Mouse (Mus musculus): ENCODE data around the gene Selenom. TPM values are rescaled to one million over a fixed set of nuclear protein-coding genes. Genes with fewer than 3 reads are reported as not detected.

The Selenom gene
- polyA plus RNA-seq, 1 experiment from 2014 or later, result 12.5 TPM

- no peak overlapping the region for H3K4me3 ChIP-seq (replicated peaks)
- DNase-seq, result no peak
- no peak for ATAC-seq (ENCODE audit: low read depth)
- H3K27ac ChIP-seq, result no peak overlapping the region
- H3K4me1 ChIP-seq (replicated peaks), result no peaks in the 10 kb centered on the region
- no peak overlapping the region for H3K4me2 ChIP-seq
- H3K36me3 ChIP-seq, result peaks cover 59% of the 10 kb centered on the region
- 0 out of 2 replicates have a peak, but pooled peaks cover 4% of the 10 kb centered on the region for H3K27me3 ChIP-seq
- H3K9ac ChIP-seq, result no peak overlapping the region
- no peaks in the 10 kb centered on the region for H3K9me3 ChIP-seq (replicated peaks)
- WGBS (ENCODE audit: insufficient replicate concordance), result 87% methylated on average over 7 of the region's 7 CpGs
Measured at GRCm38 (mm10) chr11:3523840-3524582, 9.5 kb downstream of the Selenom start.

GRCm38 (mm10) chr11:3525560-3525959, 11.1 kb downstream of the Selenom start:
- Histone ChIP-seq H3K36me3 (peaks cover 67% of the 10 kb centered on the region), H3K4me1 (replicated peaks) (no peaks in the 10 kb centered on the region), H3K27me3 (no peaks in the 10 kb centered on the region), H3K9me3 (replicated peaks) (no peaks in the 10 kb centered on the region), H3K4me2 (no peak overlapping the region), H3K4me3 (replicated peaks) (no peak overlapping the region), H3K9ac (no peak overlapping the region), H3K27ac (no peak overlapping the region)
- ATAC-seq (ENCODE audit: low read depth) (no peak), DNase-seq (no peak)
- 61% methylated on average over 4 of the region's 4 CpGs for WGBS (ENCODE audit: insufficient replicate concordance)

GRCm38 (mm10) chr11:3526207-3526606, 11.7 kb downstream of the Selenom start:
- 79% methylated on average over 9 of the region's 9 CpGs for WGBS (ENCODE audit: insufficient replicate concordance)
- Histone ChIP-seq H3K4me1 (replicated peaks) (no peaks in the 10 kb centered on the region), H3K4me3 (replicated peaks) (no peak overlapping the region), H3K27ac (no peak overlapping the region), H3K27me3 (no peaks in the 10 kb centered on the region), H3K4me2 (no peak overlapping the region), H3K36me3 (peaks cover 69% of the 10 kb centered on the region), H3K9me3 (replicated peaks) (no peaks in the 10 kb centered on the region), H3K9ac (no peak overlapping the region)
- no peak for DNase-seq
- ATAC-seq (ENCODE audit: low read depth), result no peak; the same call in 1 of the 2 replicates

GRCm38 (mm10) chr11:3526979-3527738, 12.7 kb downstream of the Selenom start:
- Histone ChIP-seq H3K4me2 (no peak overlapping the region), H3K27ac (no peak overlapping the region), H3K36me3 (peaks cover 73% of the 10 kb centered on the region), H3K9ac (no peak overlapping the region), H3K27me3 (no peaks in the 10 kb centered on the region), H3K4me1 (replicated peaks) (no peaks in the 10 kb centered on the region), H3K4me3 (replicated peaks) (no peak overlapping the region), H3K9me3 (replicated peaks) (no peaks in the 10 kb centered on the region)
- no peak for ATAC-seq (ENCODE audit: low read depth)
- WGBS (ENCODE audit: insufficient replicate concordance), result 83% methylated on average over 24 of the region's 24 CpGs
- no peak for DNase-seq

- H3K27me3 ChIP-seq, result no peaks in the 10 kb centered on the region
- H3K4me2 ChIP-seq, result no peak overlapping the region
- ATAC-seq (ENCODE audit: low read depth) (no peak), DNase-seq (no peak)
- no peak overlapping the region for H3K4me3 ChIP-seq (replicated peaks)
- no peak overlapping the region for H3K9ac ChIP-seq
- H3K4me1 ChIP-seq (replicated peaks), result no peaks in the 10 kb centered on the region
- H3K36me3 ChIP-seq, result peaks cover 73% of the 10 kb centered on the region
- H3K9me3 ChIP-seq (replicated peaks), result no peaks in the 10 kb centered on the region
- WGBS (ENCODE audit: insufficient replicate concordance), result 76% methylated on average over 8 of the region's 8 CpGs
- H3K27ac ChIP-seq, result no peak overlapping the region
Measured at GRCm38 (mm10) chr11:3527766-3528165, 13.3 kb downstream of the Selenom start.

- WGBS (ENCODE audit: insufficient replicate concordance), result 70% methylated on average over 6 of the region's 6 CpGs
- no peak overlapping the region for H3K4me3 ChIP-seq (replicated peaks)
- no peak overlapping the region for H3K27ac ChIP-seq
- ATAC-seq (ENCODE audit: low read depth), result no peak
- DNase-seq, result no peak
- peaks cover 72% of the 10 kb centered on the region for H3K36me3 ChIP-seq
- no peaks in the 10 kb centered on the region for H3K9me3 ChIP-seq (replicated peaks)
- no peaks in the 10 kb centered on the region for H3K27me3 ChIP-seq
- no peak overlapping the region for H3K9ac ChIP-seq
- H3K4me2 ChIP-seq, result no peak overlapping the region
- no peaks in the 10 kb centered on the region for H3K4me1 ChIP-seq (replicated peaks)
Measured at GRCm38 (mm10) chr11:3528208-3528607, 13.7 kb downstream of the Selenom start.

GRCm38 (mm10) chr11:3529476-3530252, 15.2 kb downstream of the Selenom start:
- Histone ChIP-seq H3K4me2 (no peak overlapping the region), H3K9me3 (replicated peaks) (no peaks in the 10 kb centered on the region), H3K9ac (no peak overlapping the region), H3K4me3 (replicated peaks) (no peak overlapping the region), H3K4me1 (replicated peaks) (no peaks in the 10 kb centered on the region), H3K36me3 (peaks cover 65% of the 10 kb centered on the region), H3K27ac (no peak overlapping the region), H3K27me3 (no peaks in the 10 kb centered on the region)
- ATAC-seq (ENCODE audit: low read depth) (no peak), DNase-seq (no peak)
- 67% methylated on average over 20 of the region's 20 CpGs for WGBS (ENCODE audit: insufficient replicate concordance)

GRCm38 (mm10) chr11:3530731-3531130, 16.2 kb downstream of the Selenom start:
- Histone ChIP-seq H3K36me3 (peaks cover 56% of the 10 kb centered on the region), H3K4me2 (no peak overlapping the region), H3K4me3 (replicated peaks) (no peak overlapping the region), H3K9ac (no peak overlapping the region), H3K9me3 (replicated peaks) (no peaks in the 10 kb centered on the region), H3K27ac (no peak overlapping the region), H3K4me1 (replicated peaks) (peaks cover 9% of the 10 kb centered on the region), H3K27me3 (no peaks in the 10 kb centered on the region)
- 55% methylated on average over 3 of the region's 3 CpGs for WGBS (ENCODE audit: insufficient replicate concordance)
- DNase-seq (no peak), ATAC-seq (ENCODE audit: low read depth) (no peak)

GRCm38 (mm10) chr11:3531634-3532033, 17.1 kb downstream of the Selenom start:
- no peak for DNase-seq
- 68% methylated on average over 6 of the region's 6 CpGs for WGBS (ENCODE audit: insufficient replicate concordance)
- H3K27ac ChIP-seq, result no peak overlapping the region
- no peak for ATAC-seq (ENCODE audit: low read depth)
- H3K27me3 ChIP-seq, result no peaks in the 10 kb centered on the region
- no peak overlapping the region for H3K9ac ChIP-seq
- no peak overlapping the region for H3K4me2 ChIP-seq
- H3K4me3 ChIP-seq (replicated peaks), result no peak overlapping the region
- H3K36me3 ChIP-seq, result peaks cover 56% of the 10 kb centered on the region
- peaks cover 18% of the 10 kb centered on the region for H3K4me1 ChIP-seq (replicated peaks)
- no peaks in the 10 kb centered on the region for H3K9me3 ChIP-seq (replicated peaks)

GRCm38 (mm10) chr11:3532101-3532931, 17.8 kb downstream of the Selenom start:
- Histone ChIP-seq H3K4me3 (replicated peaks) (no peak overlapping the region), H3K9ac (no peak overlapping the region), H3K9me3 (replicated peaks) (no peaks in the 10 kb centered on the region), H3K27ac (no peak overlapping the region), H3K4me1 (replicated peaks) (peaks cover 24% of the 10 kb centered on the region), H3K4me2 (no peak overlapping the region), H3K36me3 (peaks cover 53% of the 10 kb centered on the region), H3K27me3 (no peaks in the 10 kb centered on the region)
- WGBS (ENCODE audit: insufficient replicate concordance), result 78% methylated on average over 16 of the region's 16 CpGs
- ATAC-seq (ENCODE audit: low read depth) (no peak), DNase-seq (no peak)
